Mouse (Mus musculus) CH12.LX (cell line): ENCODE data around the gene Asb16. TPM values are rescaled to one million over a fixed set of nuclear protein-coding genes. Genes with fewer than 3 reads are reported as not detected.

ENCODE experiments used
- DNase-seq: peaks from one replicate; pipeline ENCODE4 v3.0.0-alpha.2; 2013; ENCODE audit errors: extremely low read depth
- H3K27ac ChIP-seq: 2 replicates; pipeline ENCODE4 v1.5.1; 2012; ENCODE audit warnings: low read depth, mild to moderate bottlenecking, control low read depth, moderate library complexity; ENCODE audit not compliant: insufficient read depth
- H3K27me3 ChIP-seq: replicated peaks from 2 replicates; pipeline ENCODE3; 2012; ENCODE audit warnings: inconsistent platforms
- H3K36me3 ChIP-seq, 2 experiments: replicated peaks in 1 of 2; 2 replicates each; pipeline versions ENCODE3 to v1.6.1; 2012; ENCODE audit warnings: inconsistent platforms in 1 of 2, low read length in 1 of 2, mild to moderate bottlenecking in 1 of 2, mixed read lengths in 1 of 2, moderate library complexity in 1 of 2; ENCODE audit not compliant: control insufficient read depth in 1 of 2, insufficient read depth in 1 of 2
- H3K4me1 ChIP-seq, 2 experiments: 2 replicates each; pipeline ENCODE4 v1.6.1; 2012; ENCODE audit warnings: inconsistent platforms in 1 of 2, moderate library complexity in 1 of 2; ENCODE audit not compliant: insufficient read depth in 2 of 2, control insufficient read depth in 1 of 2
- H3K4me2 ChIP-seq: 2 replicates; pipeline ENCODE4 v1.6.1; 2012; ENCODE audit warnings: low read depth, mild to moderate bottlenecking, control low read depth; ENCODE audit not compliant: poor library complexity, insufficient read depth, severe bottlenecking
- H3K4me3 ChIP-seq, 3 experiments: fragments of 150-350 bp in 1 of 3; sonication (generic) in 1 of 3; replicated peaks in 1 of 3; 2 replicates each; pipeline versions ENCODE3 to v1.5.1; 2011 to 2012; ENCODE audit warnings: low read depth in 2 of 3, low read length in 2 of 3, mild to moderate bottlenecking in 2 of 3, moderate library complexity in 2 of 3, control low read depth in 1 of 3, improper control_type of control experiment in 1 of 3, inconsistent platforms in 1 of 3, mixed read lengths in 1 of 3; ENCODE audit not compliant: poor library complexity in 1 of 3
- H3K79me2 ChIP-seq: replicated peaks from 2 replicates; pipeline ENCODE4 v1.6.1; 2012; ENCODE audit warnings: mild to moderate bottlenecking, moderate library complexity; ENCODE audit not compliant: control insufficient read depth, poor library complexity, insufficient read depth, severe bottlenecking; ENCODE audit errors: extremely low read depth
- H3K9ac ChIP-seq: 2 replicates; pipeline ENCODE4 v1.6.1; 2012; ENCODE audit warnings: low read depth, mild to moderate bottlenecking, control low read depth, moderate library complexity; ENCODE audit not compliant: insufficient read depth
- H3K9me3 ChIP-seq: replicated peaks from 2 replicates; pipeline ENCODE3; 2012; ENCODE audit warnings: low read length, inconsistent platforms, mixed read lengths
- CHD1 ChIP-seq: IDR thresholded peaks from 2 replicates; pipeline ENCODE4 v1.6.1; 2012; ENCODE audit warnings: low read depth, low read length, improper control_type of control experiment, inconsistent platforms
- CHD2 ChIP-seq: IDR thresholded peaks from 2 replicates; pipeline ENCODE4 v1.6.1; 2011; ENCODE audit warnings: low read length, improper control_type of control experiment
- CTCF ChIP-seq, 2 experiments: IDR thresholded peaks in 1 of 2; conservative IDR thresholded peaks in 1 of 2; 2 replicates each; pipeline ENCODE4 v1.5.1; 2011 to 2012; ENCODE audit warnings: low read depth in 2 of 2, low read length in 2 of 2, improper control_type of control experiment in 1 of 2, inconsistent platforms in 1 of 2, mild to moderate bottlenecking in 1 of 2, moderate library complexity in 1 of 2
- E2F4 ChIP-seq: IDR thresholded peaks from 2 replicates; pipeline ENCODE4 v1.6.1; 2011; ENCODE audit warnings: low read depth, low read length, improper control_type of control experiment; ENCODE audit not compliant: insufficient replicate concordance
- EP300 ChIP-seq: IDR thresholded peaks from 2 replicates; pipeline ENCODE4 v1.6.1; 2011; ENCODE audit warnings: low read length, improper control_type of control experiment
- ETS1 ChIP-seq: conservative IDR thresholded peaks from 2 replicates; pipeline ENCODE4 v1.6.1; 2012; ENCODE audit warnings: low read depth, mild to moderate bottlenecking, inconsistent platforms, low read length, improper control_type of control experiment, moderate library complexity
- IRF4 ChIP-seq: IDR thresholded peaks from 2 replicates; pipeline ENCODE4 v1.6.1; 2014; ENCODE audit warnings: low read depth, mild to moderate bottlenecking, inconsistent platforms, low read length, improper control_type of control experiment
- JUN ChIP-seq: IDR thresholded peaks from 2 replicates; pipeline ENCODE4 v1.6.1; 2011; ENCODE audit warnings: low read depth, mild to moderate bottlenecking, low read length, improper control_type of control experiment, moderate library complexity; ENCODE audit not compliant: insufficient read depth
- JUND ChIP-seq: conservative IDR thresholded peaks from 2 replicates; pipeline ENCODE4 v1.6.1; 2011; ENCODE audit warnings: low read depth, low read length, improper control_type of control experiment
- KAT2A ChIP-seq: IDR thresholded peaks from 2 replicates; pipeline ENCODE4 v1.6.1; 2012; ENCODE audit warnings: low read length, improper control_type of control experiment, inconsistent platforms; ENCODE audit not compliant: insufficient replicate concordance
- MAFK ChIP-seq: IDR thresholded peaks from 2 replicates; pipeline ENCODE4 v1.6.1; 2011; ENCODE audit warnings: low read length, improper control_type of control experiment; ENCODE audit not compliant: insufficient replicate concordance
- MAX ChIP-seq: IDR thresholded peaks from 2 replicates; pipeline ENCODE4 v1.6.1; 2011; ENCODE audit warnings: low read length, improper control_type of control experiment
- MEF2A ChIP-seq: IDR thresholded peaks from 2 replicates; pipeline ENCODE4 v1.6.1; 2014; ENCODE audit warnings: low read depth, mild to moderate bottlenecking, inconsistent platforms, low read length, improper control_type of control experiment, borderline replicate concordance
- MXI1 ChIP-seq: IDR thresholded peaks from 2 replicates; pipeline ENCODE4 v1.6.1; 2011; ENCODE audit warnings: mild to moderate bottlenecking, low read depth, low read length, improper control_type of control experiment
- NRF1 ChIP-seq: IDR thresholded peaks from 2 replicates; pipeline ENCODE4 v1.6.1; 2014; ENCODE audit warnings: low read depth, mild to moderate bottlenecking, inconsistent platforms, low read length, improper control_type of control experiment, moderate library complexity
- PAX5 ChIP-seq: IDR thresholded peaks from 2 replicates; pipeline ENCODE4 v1.6.1; 2012; ENCODE audit warnings: low read length, inconsistent platforms, mixed read lengths
- POLR2A ChIP-seq: IDR thresholded peaks from 2 replicates; pipeline ENCODE4 v1.6.1; 2011; ENCODE audit warnings: low read depth, mild to moderate bottlenecking, improper control_type of control experiment, low read length
- POLR2AphosphoS2 ChIP-seq: IDR thresholded peaks from 2 replicates; pipeline ENCODE4 v1.6.1; 2011; ENCODE audit warnings: low read depth, low read length, improper control_type of control experiment
- RAD21 ChIP-seq: IDR thresholded peaks from 2 replicates; pipeline ENCODE4 v1.6.1; 2011; ENCODE audit warnings: low read depth, mild to moderate bottlenecking, low read length, improper control_type of control experiment, moderate library complexity
- RCOR1 ChIP-seq: conservative IDR thresholded peaks from 2 replicates; pipeline ENCODE4 v1.6.1; 2012; ENCODE audit warnings: low read depth, mild to moderate bottlenecking, inconsistent platforms, low read length, improper control_type of control experiment
- SIN3A ChIP-seq: IDR thresholded peaks from 2 replicates; pipeline ENCODE4 v1.6.1; 2012; ENCODE audit warnings: low read length, improper control_type of control experiment, inconsistent platforms
- UBTF ChIP-seq: IDR thresholded peaks from 2 replicates; pipeline ENCODE4 v1.6.1; 2012; ENCODE audit warnings: low read depth, mild to moderate bottlenecking, inconsistent platforms, low read length, improper control_type of control experiment, moderate library complexity
- USF2 ChIP-seq: conservative IDR thresholded peaks from 2 replicates; pipeline ENCODE4 v1.6.1; 2011; ENCODE audit warnings: low read depth, low read length, improper control_type of control experiment
- ZC3H11A ChIP-seq: IDR thresholded peaks from 2 replicates; pipeline ENCODE4 v1.6.1; 2012; ENCODE audit warnings: low read depth, mild to moderate bottlenecking, inconsistent platforms, low read length, improper control_type of control experiment
- ZKSCAN1 ChIP-seq: IDR thresholded peaks from 2 replicates; pipeline ENCODE4 v1.6.1; 2012; ENCODE audit warnings: low read depth, inconsistent platforms, low read length, improper control_type of control experiment, borderline replicate concordance
- ZMIZ1 ChIP-seq: IDR thresholded peaks from 2 replicates; pipeline ENCODE4 v1.6.1; 2012; ENCODE audit warnings: low read depth, mild to moderate bottlenecking, inconsistent platforms, low read length, improper control_type of control experiment
- ZNF384 ChIP-seq: IDR thresholded peaks from 2 replicates; pipeline ENCODE4 v1.6.1; 2012; ENCODE audit warnings: low read depth, low read length, improper control_type of control experiment, inconsistent platforms
- dilution Hi-C: fragments of 300-500 bp; cut with MboI; formaldehyde crosslinking; loops from 2 replicates; pipeline ENCODE4 v1.14.3; 2020; ENCODE audit warnings: low sequenced_read_pairs; ENCODE audit not compliant: extremely low pct_unique_long_range_greater_than_20kb, extremely low pct_ligation_motif_present
- in situ Hi-C: fragments of 300-500 bp; cut with MboI; formaldehyde crosslinking; loops from 3 replicates; pipeline ENCODE4 v1.14.3; 2019; ENCODE audit warnings: low sequenced_read_pairs, low pct_ligation_motif_present, low pct_unique_long_range_greater_than_20kb, mixed read lengths
- polyA plus RNA-seq: library from polyadenylated mRNA; unstranded; fragments of >175 nt; gene quantifications from 2 replicates; pipeline ENCODE4 v1.2.1, GENCODE M21; 2012; ENCODE audit warnings: low read depth; ENCODE audit not compliant: insufficient read length
- total RNA-seq, 2 experiments: library from RNA; depleted of rRNA; stranded (reverse); fragments of 300-350 nt in 1 of 2; fragments of >200 nt in 1 of 2; gene quantifications; 2 replicates each; pipeline ENCODE4 v1.2.3; 2012 to 2014

Asb16 gene
- total and polyA plus RNA-seq, 3 experiments: not detected

DNA sequence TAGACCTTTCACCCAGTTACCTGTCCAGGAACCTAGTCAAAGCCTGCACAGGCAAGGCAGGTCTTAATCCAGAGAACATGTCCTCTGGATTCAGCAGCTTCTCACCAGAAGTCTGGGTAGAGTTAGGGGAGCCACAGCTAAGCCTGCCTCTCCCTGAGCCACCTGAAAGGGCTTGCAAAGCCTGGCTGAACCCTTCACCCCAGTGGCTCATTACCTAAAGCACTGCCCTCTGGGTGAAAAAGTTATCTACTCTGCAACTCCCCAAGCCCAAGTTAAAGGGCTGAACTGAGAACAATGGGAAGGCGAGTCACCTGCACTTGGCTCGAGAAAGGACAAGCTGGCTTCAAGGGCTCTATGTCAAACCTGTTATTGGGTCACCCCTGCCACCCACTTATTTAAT lies 35.6 kb downstream of the Asb16 start:
- DNase-seq: no peak
- Histone ChIP-seq H3K27ac (no peak overlapping the region), H3K27me3 (no peaks in the 10 kb centered on the region), H3K4me1 (peaks cover 0 to 14% of the 10 kb centered on the region in 2 experiments; a peak in 3 of 4 replicates), H3K4me2 (no peak overlapping the region), H3K9me3 (peaks cover 2% of the 10 kb centered on the region), H3K36me3 (peaks cover 30 to 46% of the 10 kb centered on the region in 2 experiments), H3K4me3 (no peak overlapping the region), H3K79me2 (no peaks in the 10 kb centered on the region), H3K9ac (no peak overlapping the region)
- TF ChIP-seq POLR2A (no peak), CHD2 (peak; percentile 36; the same call in 1 of the 2 replicates)
- dilution Hi-C loops (loop anchor here (25.0 kb wide), 1 partner anchor 108 kb away; the partner anchor contains the start of gene Slc25a39), in situ Hi-C loops (loop anchor here (5.0 kb wide), 1 partner anchor 128 kb away; the partner anchor contains the start of gene Grn)

DNA sequence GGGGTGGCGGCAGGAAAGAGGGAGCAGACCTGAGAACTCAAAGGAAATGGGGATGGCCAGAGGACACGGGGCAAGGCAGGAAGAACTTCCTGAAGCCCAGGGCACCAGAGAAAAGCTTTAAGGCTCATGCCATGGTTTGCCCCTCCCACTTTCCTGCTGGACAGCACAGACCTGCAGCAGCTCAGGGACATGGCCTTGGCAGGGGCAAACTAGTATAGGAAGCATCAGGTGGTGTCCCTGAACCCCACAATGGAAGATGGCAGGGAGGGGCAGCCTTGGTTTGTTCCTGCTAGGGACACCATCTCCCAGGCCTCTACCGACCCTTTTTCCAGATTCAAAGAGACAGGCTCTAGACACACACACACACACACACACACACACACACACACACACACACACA lies 36.8 kb downstream of the Asb16 start:
- H3K27me3 ChIP-seq: no peaks in the 10 kb centered on the region
- in situ Hi-C loops: no loop called here
- H3K79me2 ChIP-seq: no peaks in the 10 kb centered on the region
- H3K4me3 ChIP-seq: no peak overlapping the region
- peaks cover 35 to 57% of the 10 kb centered on the region in 2 experiments for H3K36me3 ChIP-seq
- no peak for TF ChIP-seq MEF2A
- TF ChIP-seq EP300: no peak
- TF ChIP-seq IRF4: no peak
- TF ChIP-seq CHD1: no peak
- TF ChIP-seq MAFK: no peak
- no peak for TF ChIP-seq JUND
- no peak for TF ChIP-seq E2F4
- TF ChIP-seq USF2: no peak
- no peak for TF ChIP-seq CTCF (conservative IDR thresholded peaks at IDR 0.05 in 1 of 2, IDR thresholded peaks at IDR 0.05 in 1 of 2; ENCODE audit: low read depth in 2 of 2, low read length in 2 of 2)
- no peak for TF ChIP-seq JUN
- TF ChIP-seq NRF1: no peak
- TF ChIP-seq MXI1: no peak
- no peak for DNase-seq
- dilution Hi-C loops: loop anchor here (25.0 kb wide), 1 partner anchor 107 kb away; the partner anchor contains the start of gene Slc25a39
- H3K9me3 ChIP-seq: no peaks in the 10 kb centered on the region
- peaks cover 4 to 18% of the 10 kb centered on the region in 2 experiments for H3K4me1 ChIP-seq
- H3K27ac ChIP-seq: no peak overlapping the region
- H3K9ac ChIP-seq: no peak overlapping the region
- no peak overlapping the region for H3K4me2 ChIP-seq

DNA sequence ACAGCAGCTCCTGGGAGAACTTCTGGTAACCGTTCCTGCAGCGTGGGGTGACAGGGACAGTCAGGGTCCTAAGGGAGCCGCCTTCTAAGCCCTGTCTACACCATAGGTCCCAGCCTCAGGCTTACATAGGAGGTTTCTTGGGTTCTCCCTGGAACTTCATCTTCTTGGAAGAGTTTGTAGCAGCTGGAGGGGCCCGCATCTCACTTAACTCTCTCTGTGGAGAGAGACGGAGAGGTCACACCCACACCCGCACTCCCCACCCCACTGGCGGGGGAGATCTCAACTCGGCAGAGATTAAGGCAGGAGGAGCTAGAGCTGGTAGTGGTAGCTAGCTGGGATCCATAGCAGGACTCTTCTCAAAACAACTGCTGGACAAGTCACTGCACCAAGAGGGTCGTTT lies 39.6 kb downstream of the Asb16 start:
- H3K4me3 ChIP-seq: no peak overlapping the region
- peaks cover 61 to 85% of the 10 kb centered on the region in 2 experiments for H3K36me3 ChIP-seq
- in situ Hi-C loops: no loop called here
- H3K79me2 ChIP-seq: no peaks in the 10 kb centered on the region
- H3K9ac ChIP-seq: no peak overlapping the region
- no peak overlapping the region for H3K27ac ChIP-seq
- DNase-seq: no peak
- H3K4me1 ChIP-seq: peaks cover 18 to 46% of the 10 kb centered on the region in 2 experiments
- dilution Hi-C loops: loop anchor here (25.0 kb wide), 1 partner anchor 104 kb away; the partner anchor contains the start of gene Slc25a39
- no peak overlapping the region for H3K4me2 ChIP-seq
- H3K9me3 ChIP-seq: no peaks in the 10 kb centered on the region
- H3K27me3 ChIP-seq: no peaks in the 10 kb centered on the region
- TF ChIP-seq MXI1 (no peak), RAD21 (no peak), UBTF (no peak), MAX (no peak), ZKSCAN1 (no peak), SIN3A (no peak), ETS1 (no peak), ZMIZ1 (no peak), PAX5 (no peak), KAT2A (no peak), ZC3H11A (no peak), JUN (no peak), ZNF384 (no peak), POLR2AphosphoS2 (no peak), CTCF (conservative IDR thresholded peaks at IDR 0.05 in 1 of 2, IDR thresholded peaks at IDR 0.05 in 1 of 2; ENCODE audit: low read depth in 2 of 2, low read length in 2 of 2) (no peak), RCOR1 (no peak), USF2 (no peak)
